Mouse (Mus musculus) limb, embryonic 12.5 days (tissue): ENCODE measurements around the gene Usp6nl. TPM values are rescaled to one million over a fixed set of nuclear protein-coding genes. Genes with fewer than 3 reads are reported as not detected.

Experiments
- ATAC-seq: fragments of 200-750 bp; cut with Nextera tagmentation; 2 replicates; pipeline ENCODE4 v1.8.0; 2017; ENCODE audit warnings: low read depth, moderate TSS enrichment; ENCODE audit not compliant: insufficient number of reproducible peaks, insufficient read depth, low FRiP score, low TSS enrichment
- H3K27ac ChIP-seq: fragments of 300-500 bp; sonication (generic); 2 replicates; pipeline ENCODE4 v1.5.1; 2016; ENCODE audit warnings: mild to moderate bottlenecking, moderate library complexity
- H3K27me3 ChIP-seq: fragments of 300-500 bp; sonication (generic); 2 replicates; pipeline ENCODE4 v1.6.1; 2016; ENCODE audit warnings: mild to moderate bottlenecking, moderate library complexity
- H3K36me3 ChIP-seq: fragments of 300-500 bp; sonication (generic); 2 replicates; pipeline ENCODE4 v1.6.1; 2016; ENCODE audit warnings: mild to moderate bottlenecking, moderate library complexity
- H3K4me1 ChIP-seq: fragments of 300-500 bp; sonication (generic); replicated peaks from 2 replicates; pipeline ENCODE4 v1.6.1; 2016
- H3K4me2 ChIP-seq: fragments of 300-500 bp; sonication (generic); 2 replicates; pipeline ENCODE4 v1.6.1; 2016; ENCODE audit warnings: mild to moderate bottlenecking, moderate library complexity
- H3K4me3 ChIP-seq: fragments of 300-500 bp; sonication (generic); replicated peaks from 2 replicates; pipeline ENCODE4 v1.5.1; 2016; ENCODE audit warnings: mild to moderate bottlenecking
- H3K9ac ChIP-seq: fragments of 300-500 bp; sonication (generic); replicated peaks from 2 replicates; pipeline ENCODE4 v1.6.1; 2016; ENCODE audit warnings: mild to moderate bottlenecking, moderate library complexity
- H3K9me3 ChIP-seq: fragments of 300-500 bp; sonication (generic); 2 replicates; pipeline ENCODE4 v1.6.1; 2016; ENCODE audit warnings: mild to moderate bottlenecking, moderate library complexity
- WGBS: fragments of 180-500 bp; shearing (Covaris S2); methylation state at CpG from one replicate; pipeline ENCODE4 v1.1.7; 2016; 5-methylcytosine and 5-hydroxymethylcytosine counted together
- polyA plus RNA-seq: library from polyadenylated mRNA; unstranded; fragments of >200 nt; fragmentation: Nextera tagmentation; extraction: Ambion mirVana; gene quantifications from 2 replicates; pipeline ENCODE4 v1.2.1, GENCODE M21; 2016

Usp6nl gene
- polyA plus RNA-seq, 1 experiment from 2014 or later, result 16.1 TPM

DNA sequence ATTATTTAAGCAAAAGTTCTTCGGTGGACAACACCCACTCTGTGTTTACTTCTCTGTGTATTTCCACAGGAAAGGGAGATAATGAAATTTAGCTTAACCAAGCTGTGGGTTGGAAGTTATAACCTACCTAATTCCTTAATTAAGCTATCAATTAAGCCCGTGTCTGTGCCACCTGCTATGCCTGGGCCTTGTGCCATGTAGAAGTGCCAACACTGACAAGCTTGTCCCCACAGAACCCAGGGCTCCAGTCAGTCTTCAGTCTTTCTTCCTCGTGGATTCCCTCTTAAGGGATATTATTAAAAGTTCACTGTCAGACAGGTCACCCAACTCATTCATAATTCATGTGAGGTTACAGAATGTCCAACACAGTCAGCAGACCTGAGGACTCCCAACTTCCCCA lies 128.1 kb downstream of the Usp6nl start:
- Histone ChIP-seq H3K4me3 (no peak overlapping the region), H3K4me2 (no peak overlapping the region), H3K36me3 (no peaks in the 10 kb centered on the region; the same call in 1 of the 2 replicates), H3K9ac (no peak overlapping the region), H3K27ac (no peak overlapping the region), H3K27me3 (no peaks in the 10 kb centered on the region; the same call in 1 of the 2 replicates), H3K9me3 (no peaks in the 10 kb centered on the region), H3K4me1 (peaks cover 3% of the 10 kb centered on the region; the same call in 1 of the 2 replicates)
- no peak for ATAC-seq
- 87% methylated on average over 3 of the region's 3 CpGs for WGBS

DNA sequence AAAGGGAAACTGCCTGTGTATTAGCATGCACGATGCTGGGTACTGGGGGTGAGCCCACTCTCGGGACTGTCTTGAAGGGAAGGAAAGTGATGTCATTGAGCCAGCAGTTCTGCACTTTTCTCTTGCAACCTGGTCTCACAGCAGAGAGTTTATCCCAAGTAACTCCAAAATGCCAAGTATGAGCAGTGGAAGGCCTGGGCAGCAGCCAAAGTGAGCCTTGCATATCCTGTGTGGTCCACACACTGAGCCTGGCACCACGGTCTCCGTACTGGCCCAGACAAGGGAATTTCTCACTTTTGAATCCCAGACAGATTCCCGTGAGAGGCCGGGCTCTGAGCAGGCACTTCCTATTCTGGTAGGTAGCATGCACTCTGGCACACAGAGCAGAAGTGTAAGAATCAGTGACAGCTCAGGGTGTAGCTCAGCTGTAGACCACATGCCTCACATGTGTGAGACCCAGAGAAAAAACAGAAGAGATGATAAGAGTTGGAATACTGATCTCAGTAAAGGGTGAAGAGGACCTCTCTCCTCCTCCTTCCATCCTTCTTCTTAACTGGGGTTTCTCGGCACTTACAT lies 132.6 kb downstream of the Usp6nl start:
- 69% methylated on average over 7 of the region's 7 CpGs for WGBS
- Histone ChIP-seq H3K4me3 (no peak overlapping the region), H3K4me1 (peaks cover 12% of the 10 kb centered on the region; the same call in 1 of the 2 replicates), H3K27me3 (no peaks in the 10 kb centered on the region), H3K27ac (no peak overlapping the region), H3K9me3 (no peaks in the 10 kb centered on the region), H3K4me2 (no peak overlapping the region), H3K9ac (no peak overlapping the region), H3K36me3 (no peaks in the 10 kb centered on the region)
- no peak for ATAC-seq

DNA sequence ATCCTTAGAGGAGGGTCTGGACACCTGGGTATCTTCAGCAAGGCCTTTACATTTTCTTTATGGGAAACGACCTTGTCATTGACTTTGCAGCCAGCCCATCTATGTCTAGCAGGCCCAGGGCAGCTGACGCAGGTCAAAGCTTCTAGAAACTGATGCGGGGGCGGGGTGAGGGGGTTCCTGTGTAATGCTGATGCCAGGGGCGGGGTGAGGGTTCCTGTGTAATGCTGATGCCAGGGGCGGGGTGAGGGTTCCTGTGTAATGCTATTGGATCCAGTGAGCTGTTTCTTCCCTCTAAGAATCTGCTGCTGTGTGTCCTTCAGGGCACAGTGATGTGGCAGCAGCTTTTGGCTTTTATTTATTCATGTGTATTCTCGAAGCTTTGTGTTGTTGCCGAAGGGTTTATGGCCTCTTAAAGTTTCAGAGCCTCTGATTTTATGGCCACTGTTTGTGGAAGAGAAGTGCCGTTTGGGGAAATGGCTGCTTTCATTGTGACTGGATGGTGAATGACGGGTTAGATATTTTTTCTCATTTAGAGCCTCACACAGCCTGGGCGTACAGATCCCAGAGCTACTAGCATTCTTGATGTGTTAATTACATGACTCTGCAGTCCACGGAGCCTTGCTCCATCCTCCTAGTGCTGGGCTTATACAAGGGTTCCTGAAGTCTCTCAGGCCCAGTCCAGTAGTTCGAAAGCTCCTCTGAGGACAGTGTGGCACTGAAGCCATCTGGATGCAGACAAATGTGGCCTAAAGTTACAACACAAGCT lies 137.0 kb downstream of the Usp6nl start:
- peak; percentile 18; the same call in 1 of the 2 replicates for ATAC-seq
- Histone ChIP-seq H3K4me3 (no peak overlapping the region), H3K9me3 (peaks cover 6% of the 10 kb centered on the region; the same call in 1 of the 2 replicates), H3K27ac (peak overlapping the region; percentile 53), H3K4me1 (peaks cover 21% of the 10 kb centered on the region; the same call in 1 of the 2 replicates), H3K36me3 (no peaks in the 10 kb centered on the region), H3K4me2 (no peak overlapping the region), H3K9ac (no peak overlapping the region), H3K27me3 (no peaks in the 10 kb centered on the region)
- 28% methylated on average over 13 of the region's 13 CpGs for WGBS

DNA sequence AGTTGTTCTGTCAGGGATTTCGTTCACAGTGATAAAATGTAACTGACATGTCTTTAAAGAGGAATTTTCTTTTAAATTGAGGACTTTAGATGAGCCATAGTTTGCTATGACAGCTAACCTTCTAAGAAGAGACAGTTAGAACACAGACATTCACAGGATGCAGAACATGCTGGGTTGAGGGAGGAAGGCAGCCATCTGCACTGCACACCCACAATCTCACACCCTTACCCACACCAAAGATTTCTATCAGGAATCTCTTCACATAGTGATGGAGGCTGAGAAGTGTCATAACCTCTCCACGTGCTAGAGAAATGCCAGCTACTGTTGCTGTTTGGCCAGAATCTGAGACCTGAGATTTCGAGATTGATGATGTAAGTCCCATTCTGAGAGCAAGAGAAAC lies 139.8 kb downstream of the Usp6nl start:
- Histone ChIP-seq H3K27me3 (no peaks in the 10 kb centered on the region), H3K9me3 (peaks cover 6% of the 10 kb centered on the region; the same call in 1 of the 2 replicates), H3K27ac (no peak overlapping the region), H3K4me1 (peaks cover 24% of the 10 kb centered on the region; the same call in 1 of the 2 replicates), H3K36me3 (no peaks in the 10 kb centered on the region), H3K9ac (no peak overlapping the region), H3K4me2 (no peak overlapping the region), H3K4me3 (no peak overlapping the region)
- 89% methylated on average over 3 of the region's 3 CpGs for WGBS
- no peak for ATAC-seq

DNA sequence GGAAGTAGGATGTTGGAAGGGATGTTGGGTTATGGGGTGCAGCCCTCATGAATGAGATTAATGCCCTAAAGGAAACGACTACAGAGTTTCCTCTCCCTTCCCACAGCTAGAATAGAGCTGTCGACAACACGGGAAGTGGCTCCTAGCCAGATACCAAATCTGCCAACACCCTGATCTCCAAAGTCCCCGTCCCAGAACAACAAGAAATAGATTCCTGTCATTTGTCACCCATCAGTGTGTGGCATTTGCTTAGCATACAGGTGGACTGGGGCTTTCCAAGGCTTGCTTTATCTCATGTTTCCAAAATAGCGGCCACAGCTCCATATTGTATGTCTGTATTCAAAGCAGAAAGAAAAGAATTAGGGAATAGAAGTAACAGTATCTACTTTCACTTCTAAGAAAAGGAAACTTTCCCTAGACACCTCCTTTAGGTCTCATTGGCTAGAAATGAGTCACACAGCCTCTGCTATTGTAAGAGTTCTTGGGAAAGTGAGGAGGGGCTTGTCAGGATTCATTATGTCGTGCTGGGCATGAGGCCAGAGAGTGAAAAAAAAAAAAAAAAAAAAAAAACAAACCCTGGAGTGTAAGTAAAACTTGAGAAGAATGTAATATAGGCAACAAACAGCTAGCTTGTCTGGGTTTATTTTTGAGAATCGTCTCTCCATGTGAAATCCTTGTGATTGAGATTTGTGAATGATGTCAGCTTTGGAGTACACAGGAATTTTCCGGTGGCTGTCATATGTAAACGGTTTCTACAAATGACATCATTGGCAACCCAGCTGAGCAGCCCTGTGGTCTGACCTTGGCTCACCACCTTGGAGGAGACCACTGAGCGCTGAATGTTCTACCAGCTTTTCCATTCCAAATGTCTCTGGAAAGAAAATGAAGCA lies 141.6 kb downstream of the Usp6nl start:
- no peak overlapping the region for H3K4me2 ChIP-seq
- H3K4me1 ChIP-seq, result peaks cover 23% of the 10 kb centered on the region; the same call in 1 of the 2 replicates
- peaks cover 6% of the 10 kb centered on the region; the same call in 1 of the 2 replicates for H3K9me3 ChIP-seq
- H3K36me3 ChIP-seq, result no peaks in the 10 kb centered on the region
- 0 out of 2 replicates have a peak overlapping the region, but pooled peaks have one; percentile 37 for H3K27ac ChIP-seq
- WGBS, result 69% methylated on average over 10 of the region's 10 CpGs
- H3K27me3 ChIP-seq, result no peaks in the 10 kb centered on the region
- H3K9ac ChIP-seq, result no peak overlapping the region
- no peak for ATAC-seq
- H3K4me3 ChIP-seq, result no peak overlapping the region

DNA sequence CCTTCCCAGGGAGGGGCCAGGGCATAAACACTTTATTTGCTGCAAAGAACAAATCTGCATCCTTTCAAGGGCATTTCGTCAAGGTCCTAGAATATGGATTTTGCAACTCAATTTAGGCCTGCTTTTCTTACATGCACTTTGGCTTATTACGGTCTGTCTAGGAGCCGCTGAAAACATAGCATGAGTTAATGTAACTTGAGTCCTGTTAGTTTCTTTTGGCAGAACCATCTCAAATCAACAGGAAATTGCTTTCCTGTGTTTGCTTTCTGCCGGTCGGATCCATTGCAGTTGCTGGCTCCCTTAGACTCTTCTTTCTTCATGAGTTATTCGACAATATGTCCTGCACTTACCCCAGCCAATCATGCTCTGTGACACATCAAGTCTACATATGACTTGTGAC lies 143.9 kb downstream of the Usp6nl start:
- peaks cover 6% of the 10 kb centered on the region; the same call in 1 of the 2 replicates for H3K9me3 ChIP-seq
- no peak overlapping the region for H3K9ac ChIP-seq
- ATAC-seq, result no peak
- no peak overlapping the region for H3K27ac ChIP-seq
- H3K4me3 ChIP-seq, result no peak overlapping the region
- peaks cover 18% of the 10 kb centered on the region for H3K4me1 ChIP-seq
- no peaks in the 10 kb centered on the region for H3K27me3 ChIP-seq
- H3K4me2 ChIP-seq, result no peak overlapping the region
- 62% methylated on average over 6 of the region's 6 CpGs for WGBS
- no peaks in the 10 kb centered on the region for H3K36me3 ChIP-seq

DNA sequence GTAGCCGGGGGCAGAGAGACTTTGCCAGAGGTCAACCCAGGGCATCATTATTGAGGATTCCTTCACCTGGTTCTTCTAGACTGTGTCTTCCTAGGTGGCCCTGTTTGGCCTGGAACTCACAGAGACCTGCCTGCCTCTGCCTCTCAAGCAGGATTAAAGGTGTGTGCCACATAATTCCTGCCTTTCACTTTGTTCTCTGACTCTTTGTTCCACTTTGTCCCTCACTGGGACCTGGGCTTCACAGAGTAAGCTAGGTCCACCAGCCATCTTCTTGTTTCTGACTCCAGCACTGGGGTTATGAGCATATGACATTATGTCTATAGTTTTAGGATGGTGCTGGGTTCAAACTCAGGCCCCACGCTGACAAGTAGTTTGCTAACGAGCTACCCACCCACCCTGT lies 144.9 kb downstream of the Usp6nl start:
- ATAC-seq, result no peak
- H3K9me3 ChIP-seq, result no peaks in the 10 kb centered on the region; the same call in 1 of the 2 replicates
- H3K27ac ChIP-seq, result no peak overlapping the region
- no peak overlapping the region for H3K4me3 ChIP-seq
- no peaks in the 10 kb centered on the region for H3K36me3 ChIP-seq
- H3K9ac ChIP-seq, result no peak overlapping the region
- H3K4me2 ChIP-seq, result no peak overlapping the region
- no peaks in the 10 kb centered on the region for H3K27me3 ChIP-seq
- 95% methylated on average over 3 of the region's 3 CpGs for WGBS
- peaks cover 24% of the 10 kb centered on the region for H3K4me1 ChIP-seq

DNA sequence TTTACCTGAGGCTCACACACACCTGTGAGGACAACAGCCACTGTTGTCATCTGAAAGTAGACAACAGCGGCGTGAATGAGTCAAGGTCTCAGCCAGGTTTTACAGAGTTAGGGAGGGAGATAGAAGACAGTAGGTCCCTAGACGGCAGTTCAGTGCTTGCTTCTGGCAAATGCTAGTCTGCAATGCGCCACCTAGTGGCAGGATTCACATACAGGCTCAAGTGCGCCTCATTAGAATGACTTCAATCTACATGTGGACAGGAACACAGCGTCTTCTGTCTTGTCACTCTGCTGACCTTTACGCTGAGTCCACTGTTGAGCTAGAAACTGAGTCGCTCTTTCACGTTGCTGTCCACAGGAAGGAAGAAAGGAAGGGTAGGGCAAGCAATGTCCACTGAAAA lies 146.7 kb downstream of the Usp6nl start:
- H3K4me2 ChIP-seq, result no peak overlapping the region
- no peaks in the 10 kb centered on the region for H3K36me3 ChIP-seq
- no peaks in the 10 kb centered on the region for H3K9me3 ChIP-seq
- H3K27ac ChIP-seq, result no peak overlapping the region
- no peak overlapping the region for H3K9ac ChIP-seq
- H3K4me3 ChIP-seq, result no peak overlapping the region
- no peaks in the 10 kb centered on the region for H3K27me3 ChIP-seq
- 40% methylated on average over 9 of the region's 9 CpGs for WGBS
- no peak for ATAC-seq
- H3K4me1 ChIP-seq, result peaks cover 18% of the 10 kb centered on the region

DNA sequence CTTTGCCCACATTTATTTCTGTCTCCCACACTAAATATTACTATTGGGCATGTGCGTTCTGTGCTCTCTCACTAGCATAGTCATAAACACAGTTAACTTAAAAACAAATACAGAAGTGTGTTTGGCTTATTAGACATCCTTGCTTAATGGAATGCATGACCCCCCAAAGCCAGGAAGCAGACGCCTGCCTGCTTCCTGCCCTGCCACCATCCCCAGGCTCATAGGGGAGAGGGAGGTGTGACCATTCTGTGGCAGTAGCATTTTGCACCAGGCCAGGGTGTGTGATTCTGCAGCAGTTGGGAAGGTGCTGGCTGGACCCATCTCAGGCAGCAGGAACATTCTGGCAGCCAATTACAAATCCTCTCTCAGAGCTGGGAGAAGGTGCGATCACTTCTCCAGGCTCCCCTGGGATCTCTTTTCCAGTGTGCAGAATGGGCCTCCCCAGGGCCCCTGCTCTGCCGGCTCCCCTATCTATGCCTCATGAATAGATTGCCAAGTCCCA lies 148.7 kb downstream of the Usp6nl start:
- ATAC-seq, result no peak
- peaks cover 18% of the 10 kb centered on the region for H3K4me1 ChIP-seq
- no peak overlapping the region for H3K4me3 ChIP-seq
- H3K4me2 ChIP-seq, result no peak overlapping the region
- no peaks in the 10 kb centered on the region for H3K36me3 ChIP-seq
- H3K27ac ChIP-seq, result 0 out of 2 replicates have a peak overlapping the region, but pooled peaks have one; percentile 4
- H3K27me3 ChIP-seq, result no peaks in the 10 kb centered on the region
- no peak overlapping the region for H3K9ac ChIP-seq
- H3K9me3 ChIP-seq, result peaks cover 4% of the 10 kb centered on the region; the same call in 1 of the 2 replicates
- WGBS, result 46% methylated on average over 4 of the region's 4 CpGs

DNA sequence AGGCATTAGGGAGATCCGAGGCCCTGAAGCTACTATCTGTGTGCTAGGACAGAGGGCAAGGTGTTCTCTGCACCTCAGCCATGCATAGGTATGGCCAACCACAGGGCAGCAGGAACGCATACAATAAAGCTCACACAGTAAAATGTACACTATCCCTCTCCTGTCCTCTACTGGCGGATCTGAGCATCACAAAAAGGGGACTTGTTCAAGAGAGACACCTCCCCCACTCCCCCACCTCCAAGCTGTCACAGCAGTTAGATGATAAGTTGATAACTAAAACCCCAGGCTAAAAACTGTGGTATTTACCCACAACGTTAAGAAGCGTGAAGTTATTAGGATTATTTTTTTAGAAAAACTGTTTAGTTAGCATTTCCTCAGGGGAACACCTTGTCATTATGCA lies 151.4 kb downstream of the Usp6nl start:
- ATAC-seq, result no peak
- H3K27me3 ChIP-seq, result no peaks in the 10 kb centered on the region
- 82% methylated on average over 5 of the region's 5 CpGs for WGBS

More for the DNA sequence above, 151.4 kb downstream of the Usp6nl start:
- peaks cover 18% of the 10 kb centered on the region for H3K4me1 ChIP-seq
- H3K36me3 ChIP-seq, result no peaks in the 10 kb centered on the region
- peaks cover 4% of the 10 kb centered on the region; the same call in 1 of the 2 replicates for H3K9me3 ChIP-seq
- H3K4me2 ChIP-seq, result no peak overlapping the region
- no peak overlapping the region for H3K9ac ChIP-seq
- no peak overlapping the region for H3K27ac ChIP-seq
- H3K4me3 ChIP-seq, result no peak overlapping the region
